Mouse (Mus musculus): Measurements from ENCODE around the gene Timm17a. TPM values are rescaled to one million over a fixed set of nuclear protein-coding genes. Genes with fewer than 3 reads are reported as not detected.

The Timm17a gene
- polyA plus RNA-seq, 1 experiment from 2014 or later, result 199 TPM

- CTCF ChIA-PET, result interaction anchor here (1.4 to 2.5 kb wide), 2 partner anchors 22 to 110 kb away, joined by 3 to 7 read pairs; no protein-coding TSS in a partner anchor
- ATAC-seq, result no peak
- no peak for DNase-seq (ENCODE audit: low read depth, low spot score)
- TF ChIP-seq CTCF (IDR thresholded peaks at IDR 0.05), result no peak
- in situ Hi-C loops (cut with MboI; ENCODE audit: low pct_unique_long_range_greater_than_20kb), result no loop called here
- H3K27me3 ChIP-seq, result no peaks in the 10 kb centered on the region
- POLR2A ChIA-PET, result interaction anchor here (0.6 kb wide), 1 partner anchor 66 kb away, joined by 4 read pairs; no protein-coding TSS in a partner anchor
Observed at GRCm38 (mm10) chr1:135281841-135282240, 31.7 kb downstream of the Timm17a start.

- in situ Hi-C loops (cut with MboI; ENCODE audit: low pct_unique_long_range_greater_than_20kb), result no loop called here
- DNase-seq (ENCODE audit: low read depth, low spot score), result no peak
- no peak for TF ChIP-seq CTCF (IDR thresholded peaks at IDR 0.05)
- CTCF ChIA-PET, result interaction anchor here (0.6 to 1.5 kb wide), 2 partner anchors 9 to 17 kb away, joined by 3 read pairs; no protein-coding TSS in a partner anchor
- POLR2A ChIA-PET, result no interaction called here
- ATAC-seq, result no peak
- no peaks in the 10 kb centered on the region for H3K27me3 ChIP-seq
Observed at GRCm38 (mm10) chr1:135280646-135281045, 32.9 kb downstream of the Timm17a start.

GRCm38 (mm10) chr1:135271371-135271770, 42.2 kb downstream of the Timm17a start:
- TF ChIP-seq CTCF (IDR thresholded peaks at IDR 0.05), result no peak
- CTCF ChIA-PET, result interaction anchor here (1.3 kb wide), 1 partner anchor 9 kb away, joined by 3 read pairs; no protein-coding TSS in a partner anchor
- no peaks in the 10 kb centered on the region for H3K27me3 ChIP-seq
- no peak for DNase-seq (ENCODE audit: low read depth, low spot score)
- ATAC-seq, result no peak
- POLR2A ChIA-PET, result no interaction called here
- in situ Hi-C loops (cut with MboI; ENCODE audit: low pct_unique_long_range_greater_than_20kb), result no loop called here

- ATAC-seq, result no peak
- CTCF ChIA-PET, result interaction anchor here (1.1 to 1.6 kb wide), 5 partner anchors 9 to 101 kb away, joined by 3 to 5 read pairs (median 4); partner anchors contain the start of gene Elf3
- POLR2A ChIA-PET, result interaction anchor here (1.0 kb wide), 1 partner anchor 98 kb away, joined by 3 read pairs; no protein-coding TSS in a partner anchor
- no peak for DNase-seq (ENCODE audit: low read depth, low spot score)
- in situ Hi-C loops (cut with MboI; ENCODE audit: low pct_unique_long_range_greater_than_20kb), result no loop called here
- no peaks in the 10 kb centered on the region for H3K27me3 ChIP-seq
- TF ChIP-seq CTCF (IDR thresholded peaks at IDR 0.05), result no peak
Observed at GRCm38 (mm10) chr1:135267663-135268446, 45.7 kb downstream of the Timm17a start.

- no peak for ATAC-seq
- TF ChIP-seq CTCF (IDR thresholded peaks at IDR 0.05), result no peak
- H3K27me3 ChIP-seq, result no peaks in the 10 kb centered on the region
- POLR2A ChIA-PET, result interaction anchor here (0.5 kb wide), 1 partner anchor 117 kb away, joined by 3 read pairs; no protein-coding TSS in a partner anchor
- in situ Hi-C loops (cut with MboI; ENCODE audit: low pct_unique_long_range_greater_than_20kb), result no loop called here
- CTCF ChIA-PET, result no interaction called here
- no peak for DNase-seq (ENCODE audit: low read depth, low spot score)
Observed at GRCm38 (mm10) chr1:135265834-135266233, 47.7 kb downstream of the Timm17a start.

- DNase-seq (ENCODE audit: low read depth, low spot score), result no peak
Observed at GRCm38 (mm10) chr1:135263316-135263715, 50.3 kb downstream of the Timm17a start.

GRCm38 (mm10) chr1:135262329-135262728, 51.2 kb downstream of the Timm17a start:
- no peaks in the 10 kb centered on the region for H3K27me3 ChIP-seq
- in situ Hi-C loops (cut with MboI; ENCODE audit: low pct_unique_long_range_greater_than_20kb), result no loop called here
- no peak for ATAC-seq
- no peak for TF ChIP-seq CTCF (IDR thresholded peaks at IDR 0.05)
- no peak for DNase-seq (ENCODE audit: low read depth, low spot score)
- CTCF ChIA-PET, result interaction anchor here (0.7 to 7.5 kb wide), 4 partner anchors 9 to 105 kb away, joined by 3 to 78 read pairs (median 3); no protein-coding TSS in a partner anchor
- POLR2A ChIA-PET, result interaction anchor here (0.7 kb wide), 1 partner anchor 105 kb away, joined by 4 read pairs; no protein-coding TSS in a partner anchor

More at GRCm38 (mm10) chr1:135263316-135263715, 50.3 kb downstream of the Timm17a start:
- ATAC-seq, result no peak
- POLR2A ChIA-PET, result no interaction called here
- H3K27me3 ChIP-seq, result no peaks in the 10 kb centered on the region
- no peak for TF ChIP-seq CTCF (IDR thresholded peaks at IDR 0.05)
- CTCF ChIA-PET, result interaction anchor here (1.0 to 1.1 kb wide), 2 partner anchors 8 to 17 kb away, joined by 3 read pairs; no protein-coding TSS in a partner anchor
- in situ Hi-C loops (cut with MboI; ENCODE audit: low pct_unique_long_range_greater_than_20kb), result no loop called here

- DNase-seq (ENCODE audit: low read depth, low spot score) (no peak), ATAC-seq (no peak)
- no peaks in the 10 kb centered on the region for H3K27me3 ChIP-seq
- ChIA-PET POLR2A (no interaction called here), CTCF (interaction anchor here (1.3 to 7.5 kb wide), 2 partner anchors 89 to 106 kb away, joined by 3 to 78 read pairs; no protein-coding TSS in a partner anchor)
- in situ Hi-C loops (cut with MboI; ENCODE audit: low pct_unique_long_range_greater_than_20kb), result no loop called here
- no peak for TF ChIP-seq CTCF (IDR thresholded peaks at IDR 0.05)
Observed at GRCm38 (mm10) chr1:135260931-135261330, 52.6 kb downstream of the Timm17a start.

GRCm38 (mm10) chr1:135259128-135259436, 54.5 kb downstream of the Timm17a start:
- ChIA-PET POLR2A (interaction anchor here (0.7 to 2.5 kb wide), 5 partner anchors 87 to 267 kb away, joined by 3 to 14 read pairs (median 3); no protein-coding TSS in a partner anchor), CTCF (interaction anchor here (0.7 to 7.5 kb wide), 9 partner anchors 21 to 108 kb away, joined by 3 to 78 read pairs (median 3); no protein-coding TSS in a partner anchor)
- DNase-seq (ENCODE audit: low read depth, low spot score), result peak; percentile 64
- no peak for TF ChIP-seq CTCF (IDR thresholded peaks at IDR 0.05)
- in situ Hi-C loops (cut with MboI; ENCODE audit: low pct_unique_long_range_greater_than_20kb), result loop anchor here (5.0 kb wide), 1 partner anchor 87 kb away; no protein-coding TSS in a partner anchor
- peak; percentile 40 for ATAC-seq
- no peaks in the 10 kb centered on the region for H3K27me3 ChIP-seq

GRCm38 (mm10) chr1:135258380-135259127, 55.0 kb downstream of the Timm17a start, which contains the start of gene Elf3:
TSS of gene Elf3 (minus strand) at chr1:135258568.
- no peaks in the 10 kb centered on the region for H3K27me3 ChIP-seq
- DNase-seq (ENCODE audit: low read depth, low spot score), result peak; percentile 97
- ATAC-seq, result peak; percentile 80
- no peak for TF ChIP-seq CTCF (IDR thresholded peaks at IDR 0.05)
- in situ Hi-C loops (cut with MboI; ENCODE audit: low pct_unique_long_range_greater_than_20kb), result loop anchor here (5.0 kb wide), 1 partner anchor 86 kb away; no protein-coding TSS in a partner anchor
- ChIA-PET POLR2A (interaction anchor here (0.7 to 2.5 kb wide), 7 partner anchors 38 to 267 kb away, joined by 3 to 14 read pairs (median 3); no protein-coding TSS in a partner anchor), CTCF (interaction anchor here (0.7 to 7.5 kb wide), 8 partner anchors 9 to 87 kb away, joined by 3 to 78 read pairs (median 3); no protein-coding TSS in a partner anchor)

Data from Patski (cell line).